Mouse (Mus musculus) Muller cell, postnatal 12 days (primary cell): ENCODE measurements at regions not wholly inside any gene's neighbourhood (a gene's known extent, or its start where the extent isn't known, plus 50 kb on each side); places are given as distances from the start of the nearest gene placed in this dataset.
A peak's percentile ranks its signal among the peaks of the same experiment; 100 is the strongest.

Experiments
- DNase-seq: peaks from one replicate; pipeline ENCODE4 v3.0.0-alpha.2; 2015; ENCODE audit errors: inconsistent ontology term

DNA sequence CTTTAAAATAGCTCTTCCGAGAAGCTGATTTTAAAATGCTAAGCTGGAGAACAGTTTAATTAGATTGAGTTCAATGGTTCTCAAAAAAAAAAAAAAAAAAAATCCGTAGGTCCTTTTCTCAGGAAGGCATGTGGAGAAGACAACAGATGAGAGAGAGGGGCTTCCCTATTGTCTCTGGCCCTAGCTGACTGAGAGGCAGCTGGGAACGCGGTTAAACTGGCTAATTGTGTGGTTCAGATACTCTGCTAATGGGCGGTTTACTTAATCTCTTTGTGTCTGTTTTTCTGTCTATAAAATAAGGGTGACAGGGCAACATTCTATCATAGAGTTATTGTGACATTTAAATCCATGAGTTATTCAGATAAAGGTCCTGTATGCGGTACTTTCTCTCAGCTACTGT is 101.1 kb upstream of the Fam92a start:
- DNase-seq: no peak

DNA sequence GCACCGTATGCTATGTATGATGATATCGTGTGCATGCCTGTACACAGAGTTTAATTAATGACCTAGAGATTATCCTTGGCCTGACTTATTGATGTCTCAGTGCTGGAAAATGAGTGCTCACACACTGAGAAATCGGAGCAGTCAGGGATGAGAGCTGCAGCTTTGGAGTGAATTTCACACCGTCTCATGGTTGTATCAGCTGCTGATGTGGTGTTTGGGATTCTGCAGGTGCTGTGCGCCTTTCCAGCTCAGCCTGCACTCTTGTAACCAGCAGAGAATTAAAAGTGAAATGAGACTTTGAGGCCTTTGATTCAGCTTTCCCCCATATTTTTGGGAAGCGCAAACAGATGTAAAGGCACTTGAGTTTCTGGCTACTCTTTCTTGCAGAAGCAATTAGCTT is 100.6 kb upstream of the Fam92a start:
- DNase-seq: no peak

DNA sequence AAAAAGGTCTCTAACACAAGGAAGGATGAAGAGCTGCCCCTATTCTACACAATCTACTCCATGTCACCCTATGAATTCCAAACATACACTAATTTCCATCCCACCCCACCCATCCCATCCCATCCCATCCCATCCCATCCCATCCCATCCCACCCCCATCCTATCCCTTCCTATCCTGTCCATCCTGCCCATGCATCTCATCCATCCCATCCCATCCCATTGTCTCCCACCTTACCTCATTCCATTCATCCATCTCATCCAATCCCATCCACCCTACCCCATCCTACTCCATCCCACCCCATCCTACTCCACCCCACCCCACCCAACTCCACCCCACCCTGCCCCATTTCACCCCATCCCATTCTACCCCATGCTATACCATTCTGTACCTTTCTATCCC is 91.9 kb upstream of the Fam92a start:
- DNase-seq: no peak

DNA sequence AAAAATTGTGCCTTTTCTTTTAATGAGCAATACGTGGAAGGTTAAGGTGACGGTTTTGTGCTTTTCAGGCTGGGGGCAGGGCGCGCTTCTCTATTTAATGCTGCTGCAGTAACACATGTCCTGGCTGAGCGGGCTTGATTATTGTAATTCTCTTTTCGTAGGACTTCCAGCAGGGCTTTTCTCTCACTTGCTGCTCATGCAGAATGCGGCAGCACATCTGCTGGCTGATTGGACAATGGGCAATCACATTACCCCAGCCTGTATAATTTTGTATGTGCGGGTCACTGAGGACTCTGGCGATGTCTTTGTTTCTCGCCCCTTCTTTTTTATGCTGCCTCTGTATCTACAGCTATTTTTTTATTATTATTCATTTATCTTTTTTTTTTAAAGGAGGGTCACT is 91.4 kb upstream of the Fam92a start:
- DNase-seq: no peak

DNA sequence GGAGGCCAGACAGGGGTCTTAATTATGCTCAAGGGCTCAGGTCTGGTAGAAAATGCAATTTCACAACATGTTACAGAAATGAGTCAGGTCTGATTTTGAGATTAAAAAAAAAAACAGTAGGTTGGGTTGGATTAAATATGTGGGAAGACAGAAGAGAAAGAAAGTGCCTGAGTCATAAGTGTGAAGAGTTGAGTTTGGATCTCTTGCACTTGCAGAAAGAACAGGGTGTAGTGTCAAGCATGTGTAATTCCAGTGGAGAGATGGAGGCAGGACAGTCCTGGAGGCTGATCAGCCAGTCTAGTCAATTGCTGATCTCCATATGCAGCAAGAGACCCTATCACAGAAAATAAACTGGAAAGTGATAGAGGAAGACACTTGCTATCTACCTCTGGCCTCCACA is 76.2 kb upstream of the Fam92a start:
- DNase-seq: no peak

DNA sequence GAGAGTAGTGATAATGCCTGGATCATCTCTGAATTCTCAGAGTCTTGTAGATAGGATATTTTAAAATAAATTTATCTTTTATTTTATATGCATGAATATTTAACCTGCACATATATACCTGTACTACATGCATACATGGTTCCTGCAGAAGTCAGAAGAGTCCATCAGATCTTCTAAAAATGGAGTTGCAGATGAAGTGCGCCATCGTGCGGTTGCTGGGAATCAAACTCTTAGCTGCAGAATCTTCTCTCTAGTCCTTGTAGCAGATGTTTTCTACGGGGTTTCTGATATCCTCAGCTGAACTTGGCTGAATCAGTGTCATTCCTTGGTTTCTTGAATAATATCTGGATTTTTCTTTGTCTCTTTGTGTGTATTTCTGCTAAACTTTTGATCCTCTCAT is 74.8 kb upstream of the Fam92a start:
- DNase-seq: no peak

DNA sequence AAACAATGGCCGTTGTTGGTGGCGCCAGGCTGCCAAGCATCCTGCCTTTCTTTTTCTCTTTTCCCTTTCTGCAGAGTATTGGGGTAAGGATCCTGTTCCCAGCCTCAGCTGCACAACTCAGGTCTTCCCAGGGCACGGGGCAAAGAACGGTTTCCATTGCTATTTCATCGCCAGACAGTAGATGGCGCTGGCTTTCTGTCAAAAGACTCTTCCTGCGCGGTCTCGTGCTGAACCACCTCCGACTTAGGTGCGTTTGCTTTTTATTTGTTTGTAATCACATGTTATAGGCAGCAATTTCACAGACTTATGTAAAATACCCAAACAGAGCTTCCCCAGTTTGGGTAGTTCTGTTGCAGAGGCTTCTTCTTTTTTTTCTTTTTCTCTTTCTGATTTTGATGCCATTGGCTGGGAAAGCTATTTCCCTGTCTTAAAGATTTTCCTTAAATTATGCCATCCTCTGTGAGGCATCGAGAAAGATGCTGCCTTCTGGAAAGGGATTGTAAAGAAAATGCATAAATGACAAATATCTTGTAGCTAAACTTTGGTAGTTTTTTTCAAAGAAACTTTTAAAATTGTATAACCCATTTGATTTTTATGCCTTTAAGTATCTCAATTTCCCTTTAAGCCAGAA is 69.2 kb upstream of the Fam92a start:
- peak; percentile 27 for DNase-seq

DNA sequence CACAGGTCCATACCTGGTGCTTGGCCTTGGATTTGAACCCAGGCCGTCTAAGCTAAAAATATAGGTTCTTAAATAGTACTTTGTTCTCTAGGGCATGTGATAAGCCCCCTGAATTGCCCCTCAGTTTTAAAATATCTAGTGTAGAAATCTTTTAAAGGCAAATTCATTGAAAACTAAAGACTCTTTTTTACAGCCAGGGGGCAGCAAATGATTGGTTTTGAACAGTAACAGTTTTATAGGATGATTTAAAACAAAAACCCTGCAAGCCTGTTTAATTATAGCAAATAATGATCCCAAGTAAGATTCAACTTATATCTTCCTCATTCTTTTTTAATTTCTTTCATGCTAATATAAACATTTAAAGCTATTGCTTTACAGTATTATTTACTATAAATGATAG is 58.9 kb upstream of the Fam92a start:
- no peak for DNase-seq
